Mouse (Mus musculus) liver, embryonic 14.5 days (tissue): ENCODE measurements around the gene Vps9d1. TPM values are rescaled to one million over a fixed set of nuclear protein-coding genes. Genes with fewer than 3 reads are reported as not detected.
"Not testable (repeated sequence)": the region's sequence is repeated elsewhere in the genome, so short reads cannot be mapped to it uniquely, and the experiment has no call there.

Experiments used
- ATAC-seq: fragments of 200-750 bp; cut with Nextera tagmentation; 2 replicates; pipeline ENCODE4 v1.8.0; 2017; ENCODE audit warnings: moderate number of reproducible peaks, mild to moderate bottlenecking, moderate library complexity; ENCODE audit not compliant: insufficient read depth
- DNase-seq, 3 experiments: peaks; one replicate each; pipeline ENCODE4 v3.0.0-alpha.2; 2012 to 2013; ENCODE audit warnings: low read depth in 3 of 3, low spot score in 3 of 3
- H3K27ac ChIP-seq: fragments of 300-500 bp; sonication (generic); 2 replicates; pipeline ENCODE4 v1.5.1; 2014; ENCODE audit warnings: moderate library complexity, mild to moderate bottlenecking, control low read depth, inconsistent platforms
- H3K27me3 ChIP-seq: fragments of 300-500 bp; sonication (generic); 2 replicates; pipeline ENCODE4 v1.6.1; 2014; ENCODE audit warnings: mild to moderate bottlenecking, low read length, moderate library complexity; ENCODE audit not compliant: control insufficient read depth, insufficient read depth
- H3K36me3 ChIP-seq: fragments of 300-500 bp; sonication (generic); replicated peaks from 2 replicates; pipeline ENCODE4 v1.6.1; 2014; ENCODE audit warnings: low read depth; ENCODE audit not compliant: control insufficient read depth, insufficient read depth
- H3K4me1 ChIP-seq, 2 experiments: fragments of 200-500 bp in 1 of 2; fragments of 300-500 bp in 1 of 2; sonication (generic) in 1 of 2; replicated peaks; 2 replicates each; pipeline ENCODE4 v1.6.1; 2012 to 2014; ENCODE audit warnings: antibody characterized with exemption in 1 of 2, inconsistent platforms in 1 of 2, low read length in 1 of 2; ENCODE audit not compliant: control insufficient read depth in 2 of 2, insufficient read depth in 2 of 2
- H3K4me2 ChIP-seq: fragments of 300-500 bp; sonication (generic); 2 replicates; pipeline ENCODE4 v1.6.1; 2014; ENCODE audit warnings: low read depth, mild to moderate bottlenecking, control low read depth, moderate library complexity
- H3K4me3 ChIP-seq, 2 experiments: fragments of 200-500 bp in 1 of 2; fragments of 300-500 bp in 1 of 2; sonication (generic) in 1 of 2; 2 replicates each; pipeline ENCODE4 v1.5.1; 2012 to 2014; ENCODE audit warnings: low read depth in 2 of 2, low read length in 2 of 2, mild to moderate bottlenecking in 2 of 2, control low read depth in 1 of 2, inconsistent platforms in 1 of 2, moderate library complexity in 1 of 2; ENCODE audit not compliant: insufficient read depth in 1 of 2
- H3K9ac ChIP-seq: fragments of 300-500 bp; sonication (generic); replicated peaks from 2 replicates; pipeline ENCODE4 v1.6.1; 2014; ENCODE audit warnings: mild to moderate bottlenecking, control low read depth, moderate library complexity
- H3K9me3 ChIP-seq: fragments of 300-500 bp; sonication (generic); 2 replicates; pipeline ENCODE4 v1.6.1; 2016; ENCODE audit warnings: low read length, mixed read lengths; ENCODE audit not compliant: control insufficient read depth
- CTCF ChIP-seq: IDR thresholded peaks from 2 replicates; pipeline ENCODE4 v1.5.1; 2016; ENCODE audit warnings: antibody characterized with exemption, low read depth, control low read depth
- EP300 ChIP-seq: IDR thresholded peaks from 2 replicates; pipeline ENCODE4 v1.6.1; 2016; ENCODE audit warnings: antibody characterized with exemption, low read depth
- WGBS: fragments of 180-500 bp; shearing (Covaris S2); extraction: QIAGEN DNeasy Blood & Tissue Kit; methylation state at CpG from one replicate; pipeline ENCODE4 v1.1.7; 2014; ENCODE audit not compliant: insufficient replicate concordance; 5-methylcytosine and 5-hydroxymethylcytosine counted together
- polyA plus RNA-seq, 2 experiments: library from polyadenylated mRNA; depleted of rRNA in 1 of 2; stranded (reverse) in 1 of 2; unstranded in 1 of 2; fragments of >200 nt; fragmentation: Nextera tagmentation in 1 of 2; extraction: Ambion mirVana in 1 of 2; gene quantifications; 2 replicates each; pipeline versions ENCODE4 v1.2.1 to v1.2.3; 2012 to 2014

Vps9d1 gene
- polyA plus RNA-seq, 2 experiments = 2.4 to 7.8 TPM

DNA sequence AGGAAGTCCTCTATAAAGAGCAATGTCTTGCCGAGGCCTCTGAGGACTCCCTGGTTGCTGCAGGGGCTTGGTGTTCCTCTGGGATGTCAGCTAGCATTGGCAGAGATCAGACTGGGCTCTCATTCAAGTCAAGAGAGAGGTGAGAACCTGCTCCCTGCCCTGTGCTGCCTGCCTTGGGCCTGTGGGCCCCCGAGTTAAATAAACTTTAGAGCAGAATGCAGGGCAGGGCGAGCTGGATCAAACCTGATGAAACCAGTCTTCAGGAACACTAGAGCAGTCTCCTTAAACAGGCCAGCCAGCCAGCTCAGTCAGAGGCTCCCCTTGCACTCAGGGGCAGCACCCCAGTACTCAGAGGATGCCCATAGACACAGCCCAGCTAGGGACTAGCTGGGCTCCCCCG lies 17.8 kb upstream of the Vps9d1 start:
- ATAC-seq = no peak
- 78% methylated on average over 4 of the region's 4 CpGs for WGBS

DNA sequence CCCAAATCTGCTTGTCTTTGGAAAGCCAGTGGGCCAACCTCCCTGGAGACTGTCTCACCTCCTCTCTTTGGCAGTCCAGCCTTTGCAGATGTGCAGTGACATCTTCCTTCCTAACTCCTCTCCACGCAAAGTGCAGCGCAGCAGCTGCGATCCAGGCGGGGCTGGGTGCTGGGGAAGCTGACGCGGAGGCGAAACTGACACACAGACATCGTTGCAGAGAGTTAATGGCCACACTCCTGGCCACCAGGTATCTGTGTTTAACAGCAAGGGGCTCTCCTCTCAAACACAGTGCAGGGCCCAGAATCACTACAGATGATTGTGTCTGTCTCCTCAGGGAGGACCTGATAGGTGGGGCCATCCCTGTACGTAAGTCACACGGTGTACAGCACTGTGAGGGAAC lies 17.0 kb upstream of the Vps9d1 start:
- WGBS = 84% methylated on average over 10 of the region's 10 CpGs
- Histone ChIP-seq H3K27ac (no peak overlapping the region), H3K4me1 (no peaks in the 10 kb centered on the region), H3K27me3 (no peaks in the 10 kb centered on the region), H3K4me2 (no peak overlapping the region), H3K4me3 (no peak overlapping the region), H3K9me3 (no peaks in the 10 kb centered on the region), H3K9ac (no peak overlapping the region), H3K36me3 (peaks cover 27% of the 10 kb centered on the region)
- TF ChIP-seq CTCF (no peak), EP300 (no peak)
- DNase-seq = no peak
- no peak for ATAC-seq

More for the DNA sequence above, 17.8 kb upstream of the Vps9d1 start:
- Histone ChIP-seq H3K9me3 (no peaks in the 10 kb centered on the region), H3K27ac (no peak overlapping the region), H3K4me1 (no peaks in the 10 kb centered on the region), H3K27me3 (no peaks in the 10 kb centered on the region), H3K36me3 (peaks cover 19% of the 10 kb centered on the region), H3K4me3 (no peak overlapping the region), H3K9ac (no peak overlapping the region), H3K4me2 (no peak overlapping the region)
- no peak for DNase-seq
- TF ChIP-seq CTCF (no peak), EP300 (no peak)

DNA sequence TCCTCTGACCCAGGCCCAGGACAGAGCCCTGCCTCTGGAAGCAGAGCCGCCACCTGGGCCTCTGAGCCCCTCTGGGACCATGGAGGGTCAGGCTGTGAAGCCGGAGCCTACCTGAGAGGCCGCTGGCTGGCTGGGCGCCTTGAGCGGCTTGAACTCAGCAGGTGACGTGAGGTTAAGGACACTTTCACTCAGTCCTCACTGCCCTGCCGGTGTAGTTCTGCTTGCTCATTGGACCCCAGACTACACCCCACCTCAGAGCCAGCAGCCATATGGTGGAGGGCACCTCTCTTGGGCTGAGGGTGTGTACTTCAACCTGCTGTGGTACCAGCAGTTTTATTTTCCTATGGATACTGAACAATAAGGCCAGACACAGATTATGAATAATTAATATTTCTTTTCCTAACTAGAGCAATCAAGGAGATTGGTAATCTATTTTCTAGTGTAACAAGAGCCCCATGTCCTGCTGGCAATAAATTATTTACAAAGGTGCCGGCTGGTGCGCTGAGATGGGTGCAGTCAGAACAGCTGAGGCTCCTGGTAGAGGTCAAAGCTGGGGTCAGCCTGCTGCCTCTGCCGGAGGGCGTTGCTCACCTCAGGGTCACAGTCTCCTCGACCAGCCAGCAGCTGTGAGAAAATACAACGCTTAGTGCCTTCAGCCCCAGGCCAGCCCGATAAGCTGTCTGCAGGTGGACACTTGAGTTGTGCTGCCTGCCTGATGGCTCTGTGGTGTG lies 13.9 kb upstream of the Vps9d1 start:
- no peaks in the 10 kb centered on the region for H3K27me3 ChIP-seq
- no peaks in the 10 kb centered on the region for H3K9me3 ChIP-seq
- WGBS = 76% methylated on average over 14 of the region's 14 CpGs
- no peak overlapping the region for H3K27ac ChIP-seq
- DNase-seq (no peak), ATAC-seq (0 out of 2 replicates have a peak, but pooled peaks have one; percentile 33)
- no peak overlapping the region for H3K9ac ChIP-seq
- no peak overlapping the region for H3K4me2 ChIP-seq
- TF ChIP-seq CTCF (no peak), EP300 (no peak)
- H3K4me3 ChIP-seq = no peak overlapping the region
- H3K4me1 ChIP-seq = no peaks in the 10 kb centered on the region
- peaks cover 23% of the 10 kb centered on the region for H3K36me3 ChIP-seq

DNA sequence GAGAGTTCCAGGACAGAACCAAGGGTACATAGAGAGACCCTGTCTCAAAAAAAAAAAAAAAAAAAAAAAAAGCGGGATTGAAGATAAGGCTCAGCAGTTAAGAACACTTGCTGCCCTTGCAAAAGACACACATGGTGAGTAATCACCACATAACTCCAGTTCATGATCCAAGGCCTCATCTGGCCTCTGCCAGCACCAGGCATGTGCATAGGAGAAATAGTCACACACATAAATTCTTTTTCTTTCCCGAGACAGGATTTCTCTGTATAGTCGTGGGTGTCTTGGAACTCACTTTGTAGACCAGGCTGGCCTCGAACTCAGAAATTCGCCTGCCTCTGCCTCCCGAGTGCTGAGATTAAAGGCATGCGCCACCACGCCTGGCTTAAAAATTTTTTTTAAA lies 3.4 kb upstream of the Vps9d1 start:
- whole genome bisulfite sequencing = 75% methylated on average over 8 of the region's 8 CpGs
- not testable (repeated sequence) for ATAC-seq, H3K9me3 ChIP-seq, H3K4me2 ChIP-seq, H3K27me3 ChIP-seq, H3K4me3 ChIP-seq, DNase-seq, H3K9ac ChIP-seq, H3K27ac ChIP-seq
- Histone ChIP-seq H3K36me3 (peaks cover 11% of the 10 kb centered on the region), H3K4me1 (peaks cover 8 to 13% of the 10 kb centered on the region in 2 experiments)

DNA sequence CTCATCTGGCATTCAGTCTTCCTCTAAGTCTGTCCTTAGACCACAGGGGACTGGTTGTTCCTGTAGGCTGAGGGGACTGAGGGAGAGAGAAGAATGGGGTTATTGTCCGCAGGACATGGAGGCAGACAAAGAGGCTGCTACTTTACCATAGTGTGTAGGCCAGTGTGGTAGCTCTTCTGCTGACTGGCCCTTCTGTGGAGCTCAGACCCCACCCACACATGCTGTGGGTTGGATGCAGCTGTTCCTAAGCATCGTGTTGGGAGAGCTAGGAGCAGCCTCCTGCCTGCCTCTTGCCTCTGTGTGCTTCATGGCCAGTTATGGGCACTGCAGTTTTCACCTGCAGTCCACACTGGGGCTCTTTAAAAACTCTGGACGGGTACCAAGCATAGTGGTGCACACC lies 3.0 kb upstream of the Vps9d1 start:
- H3K9ac ChIP-seq = no peak overlapping the region
- peaks cover 8 to 13% of the 10 kb centered on the region in 2 experiments for H3K4me1 ChIP-seq
- H3K27ac ChIP-seq = no peak overlapping the region
- no peak overlapping the region for H3K4me3 ChIP-seq
- TF ChIP-seq CTCF = no peak
- TF ChIP-seq EP300 = no peak
- H3K36me3 ChIP-seq = peaks cover 11% of the 10 kb centered on the region
- no peak for DNase-seq
- no peak overlapping the region for H3K4me2 ChIP-seq
- no peaks in the 10 kb centered on the region for H3K9me3 ChIP-seq
- ATAC-seq = no peak
- 72% methylated on average over 3 of the region's 3 CpGs for WGBS
- no peaks in the 10 kb centered on the region for H3K27me3 ChIP-seq
